Mouse (Mus musculus): ENCODE data around the gene Pla2g4c.

- no peak for TF ChIP-seq CTCF (IDR thresholded peaks at IDR 0.05; ENCODE audit: low read depth, low read length)
- no peak for TF ChIP-seq POLR2A (IDR thresholded peaks at IDR 0.05; ENCODE audit: borderline replicate concordance, low read depth, low read length)
These were observed 13.1 kb upstream of the Pla2g4c start for GRCm38 (mm10) chr7:13311401-13311800.

All from bone marrow macrophage, adult 2 months (primary cell).